27 mouse cellular contexts compared by ENCODE assay signal in the genomic region with DNA sequence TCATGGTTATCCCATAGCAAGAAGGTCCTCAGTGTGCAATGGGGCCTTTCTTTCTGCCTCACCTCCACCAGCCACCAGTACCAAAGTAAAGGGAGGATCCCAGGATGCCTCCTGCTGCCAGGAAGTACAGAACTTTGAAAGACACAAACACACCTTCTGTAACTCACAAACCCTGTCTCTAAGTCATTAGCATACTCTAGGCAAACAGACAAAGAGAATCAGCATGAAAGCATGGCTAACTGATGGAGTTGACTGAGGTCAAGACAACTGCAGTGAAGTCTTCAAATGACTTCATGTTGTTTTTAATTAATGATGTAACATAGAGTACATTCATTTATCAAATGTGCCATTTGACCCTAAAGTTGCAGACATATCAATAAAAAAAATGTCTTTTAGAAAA.
"Had no signal": no experiment of that assay in that cellular context is flagged by ENCODE, and none has a peak within 500 bp of the region (broad histone marks: within the 10 kb centered on the region; RNA-seq: fewer than 3 reads in every experiment).

No protein-coding gene starts in this region.

- H3K4me1 ChIP-seq: embryonic facial prominence, embryonic 10.5 days; embryonic facial prominence, embryonic 12.5 days; forebrain, embryonic 10.5 days; forebrain, embryonic 12.5 days; forebrain, embryonic 13.5 days; forebrain, embryonic 15.5 days had no signal

- H3K27me3 ChIP-seq: embryonic facial prominence, embryonic 12.5 days; embryonic facial prominence, embryonic 13.5 days; embryonic facial prominence, embryonic 15.5 days; forebrain, embryonic 12.5 days; forebrain, embryonic 13.5 days; forebrain, embryonic 15.5 days had no signal

- H3K36me3 ChIP-seq: embryonic facial prominence, embryonic 10.5 days; embryonic facial prominence, embryonic 12.5 days; embryonic facial prominence, embryonic 13.5 days; embryonic facial prominence, embryonic 15.5 days; forebrain, embryonic 10.5 days; forebrain, embryonic 12.5 days; forebrain, embryonic 15.5 days had no signal

- H3K4me2 ChIP-seq: embryonic facial prominence, embryonic 12.5 days; embryonic facial prominence, embryonic 13.5 days; embryonic facial prominence, embryonic 15.5 days; forebrain, embryonic 12.5 days; forebrain, embryonic 13.5 days; forebrain, embryonic 15.5 days had no signal

- H3K9ac ChIP-seq: embryonic facial prominence, embryonic 12.5 days; embryonic facial prominence, embryonic 13.5 days; embryonic facial prominence, embryonic 15.5 days; forebrain, embryonic 12.5 days; forebrain, embryonic 13.5 days; forebrain, embryonic 15.5 days; forebrain, postnatal 0 days had no signal

- H3K27ac ChIP-seq: embryonic facial prominence, embryonic 10.5 days; embryonic facial prominence, embryonic 12.5 days; embryonic facial prominence, embryonic 13.5 days; embryonic facial prominence, embryonic 15.5 days; forebrain, embryonic 10.5 days; forebrain, embryonic 12.5 days; forebrain, embryonic 13.5 days; forebrain, embryonic 15.5 days; gastrocnemius, adult 2 months; heart, adult 2 months had no signal

- ATAC-seq: forebrain, embryonic 13.5 days; forebrain, embryonic 14.5 days; forebrain, embryonic 15.5 days; forebrain, embryonic 16.5 days; forebrain, postnatal 0 days had no signal

- H3K9me3 ChIP-seq: embryonic facial prominence, embryonic 10.5 days; embryonic facial prominence, embryonic 12.5 days; embryonic facial prominence, embryonic 13.5 days; embryonic facial prominence, embryonic 15.5 days; forebrain, embryonic 12.5 days; forebrain, embryonic 15.5 days had no signal

- H3K4me3 ChIP-seq: embryonic facial prominence, embryonic 10.5 days; embryonic facial prominence, embryonic 12.5 days; embryonic facial prominence, embryonic 13.5 days; embryonic facial prominence, embryonic 15.5 days; erythroblast, embryonic 14.5 days; forebrain, embryonic 10.5 days; forebrain, embryonic 12.5 days; forebrain, embryonic 13.5 days; forebrain, embryonic 15.5 days; gastrocnemius, adult 2 months; heart, adult 2 months had no signal

- DNase-seq: cerebellum, adult 9-10 months; cerebellum, adult 9-11 months; cerebellum, postnatal 10 days; cerebellum, postnatal 14 days; cerebellum, postnatal 25 days; cerebellum, postnatal 36 days; embryo, embryonic 11 days; forebrain, postnatal 0 days; gastrocnemius, adult 2 months; gastrocnemius, postnatal 10 days; gastrocnemius, postnatal 14 days; gastrocnemius, postnatal 25 days; gastrocnemius, postnatal 36 days; heart, adult 11 months; heart, adult 18-20 months; heart, adult 2 months had no signal
